Mouse (Mus musculus) cerebellum, postnatal 4 days (tissue): ENCODE data around the gene Cdh4.

ENCODE experiments used
- DNase-seq, 2 experiments: peaks; one replicate each; pipeline ENCODE4 v3.0.0; 2022; ENCODE audit warnings: low spot score in 2 of 2, mixed read lengths in 1 of 2

Cdh4 gene

DNA sequence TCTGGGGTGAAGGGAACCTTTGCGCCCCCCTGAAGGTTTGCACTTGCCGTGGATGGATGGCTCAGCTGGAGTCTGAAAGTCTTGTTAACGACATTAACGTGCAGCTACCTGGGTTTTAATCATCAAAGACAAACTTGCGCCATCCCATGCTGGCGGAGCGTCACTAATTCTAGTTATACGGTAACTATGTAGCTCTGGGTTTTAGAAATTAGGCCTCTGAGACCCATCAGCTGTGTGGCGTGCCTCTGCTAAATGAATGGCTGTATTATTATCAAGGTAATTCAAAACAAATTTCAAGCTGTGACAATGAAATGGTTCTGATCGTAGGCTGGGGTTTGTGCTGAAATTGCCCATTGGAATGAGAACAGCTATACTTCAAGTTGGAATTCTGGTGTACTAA lies 228.5 kb downstream of the Cdh4 start:
- no peak for DNase-seq

DNA sequence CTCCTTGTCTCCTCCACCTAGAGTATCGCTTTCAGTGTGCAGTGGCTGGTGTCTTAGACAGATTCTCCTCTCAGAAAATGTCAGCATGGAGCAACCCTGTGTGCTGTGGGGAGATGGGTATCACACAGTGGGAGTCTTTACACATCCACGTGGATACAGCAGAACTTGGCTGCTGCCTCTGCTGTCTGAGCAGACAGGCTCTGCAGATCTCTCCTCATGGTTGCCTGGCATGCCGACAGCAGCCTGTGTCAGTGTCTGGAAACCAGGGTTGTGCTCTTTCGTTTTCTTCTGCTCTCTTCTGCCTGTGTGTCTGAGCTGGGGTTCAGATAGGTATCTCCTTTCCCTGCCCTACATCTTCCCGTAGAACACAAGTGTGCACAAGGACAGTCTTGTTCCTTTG lies 237.6 kb downstream of the Cdh4 start:
- DNase-seq = peak in 1 of 2 experiments; percentile 35

DNA sequence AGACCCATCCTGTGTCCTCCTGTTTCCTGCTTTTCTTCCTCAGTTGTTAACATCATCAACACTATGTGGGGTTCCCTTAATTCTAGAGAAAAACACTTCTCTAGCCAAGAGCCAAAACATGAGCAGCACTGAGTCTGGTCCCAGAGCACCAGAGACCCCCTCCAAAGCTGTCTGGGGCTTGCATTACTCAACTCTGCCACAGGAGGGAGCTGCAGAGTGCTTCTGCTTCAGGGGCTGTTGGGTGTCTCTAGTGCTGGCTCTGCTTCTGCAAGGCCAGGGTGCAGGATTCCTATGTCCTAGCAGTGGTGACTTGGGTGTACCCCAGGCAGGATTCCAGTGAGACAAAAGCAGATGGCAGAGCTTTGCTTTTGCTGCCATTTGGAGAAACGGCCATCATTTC lies 239.2 kb downstream of the Cdh4 start:
- DNase-seq = peak in 1 of 2 experiments; percentile 53

GRCm38 (mm10) chr2:179687243-179687681 lies 245.0 kb downstream of the Cdh4 start:
- no peak for DNase-seq

DNA sequence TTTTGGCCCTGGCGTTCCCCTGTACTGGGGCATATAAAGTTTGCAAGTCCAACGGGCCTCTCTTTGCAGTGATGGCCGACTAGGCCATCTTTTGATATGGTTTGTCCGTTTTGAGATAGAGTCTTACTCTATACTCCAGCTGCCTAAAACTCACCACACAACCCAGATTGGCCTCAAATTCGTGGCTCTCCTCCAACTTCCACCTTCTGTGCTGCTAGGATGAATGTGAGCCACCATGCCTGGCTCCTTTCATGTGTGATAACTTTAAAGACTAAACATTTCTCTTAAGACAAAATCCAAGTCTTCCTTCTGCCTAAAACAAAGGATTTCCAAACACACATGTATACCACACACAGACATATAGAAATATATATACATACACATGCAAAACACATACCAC lies 246.7 kb downstream of the Cdh4 start:
- no peak for DNase-seq

- no peak for DNase-seq
Observed at GRCm38 (mm10) chr2:179689761-179690160, 247.5 kb downstream of the Cdh4 start.

DNA sequence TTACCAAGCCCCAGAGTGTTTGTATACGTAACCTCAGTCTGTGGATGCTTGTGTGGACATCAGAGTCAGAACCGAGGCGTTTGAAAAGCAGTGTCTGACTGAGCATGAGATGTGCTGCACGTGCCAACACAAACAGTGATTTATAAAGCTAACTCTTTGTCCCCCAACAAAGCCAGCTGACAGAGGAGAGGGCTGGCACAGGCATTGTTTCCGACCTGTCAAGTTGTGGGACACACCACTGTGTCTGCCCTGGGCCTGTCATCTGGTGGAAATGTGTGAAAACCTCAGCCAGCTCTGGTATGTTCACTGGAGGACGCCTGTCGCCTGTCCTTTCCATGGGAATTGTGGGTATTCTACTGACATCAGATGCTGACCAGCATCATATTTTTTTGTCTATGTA lies 248.3 kb downstream of the Cdh4 start:
- no peak for DNase-seq

DNA sequence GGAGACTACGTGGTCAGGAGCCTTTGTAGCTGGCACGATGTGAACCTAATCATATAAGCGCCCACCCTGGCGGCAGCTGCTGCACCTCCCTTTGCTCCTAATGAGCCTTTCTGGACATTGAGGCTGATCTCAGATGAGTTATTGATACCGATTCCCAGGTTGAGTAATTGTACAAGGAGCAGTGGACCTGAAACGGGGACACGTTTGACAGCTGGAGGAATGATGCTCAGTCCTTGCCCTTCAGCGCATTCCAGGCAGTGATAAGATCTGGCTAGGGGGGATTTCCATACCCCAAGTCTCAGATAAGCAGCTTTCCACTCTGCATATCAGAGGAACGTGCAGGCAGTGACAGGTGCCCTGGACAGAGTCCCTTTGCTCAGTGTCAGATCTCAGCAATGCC lies 252.7 kb downstream of the Cdh4 start:
- DNase-seq = no peak

DNA sequence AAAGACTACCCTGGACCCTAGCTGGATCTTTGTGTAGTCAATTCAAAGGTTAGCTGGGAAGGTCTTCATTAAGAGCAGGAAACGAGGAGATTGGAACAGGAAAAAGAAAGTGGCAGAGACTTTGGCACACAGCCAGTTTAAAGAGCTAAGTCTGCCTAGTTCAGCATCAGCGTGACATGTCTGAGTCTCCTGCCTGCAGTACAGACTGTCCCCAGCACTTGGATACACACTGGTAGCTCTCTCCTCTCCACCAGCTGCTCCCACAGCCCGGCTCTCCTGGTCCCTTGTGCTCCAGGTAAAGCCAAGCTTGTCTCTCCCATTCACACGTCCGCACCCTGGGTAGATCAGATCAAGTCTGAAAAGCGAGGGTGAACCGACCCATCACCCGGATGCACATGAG lies 255.4 kb downstream of the Cdh4 start:
- DNase-seq = no peak

DNA sequence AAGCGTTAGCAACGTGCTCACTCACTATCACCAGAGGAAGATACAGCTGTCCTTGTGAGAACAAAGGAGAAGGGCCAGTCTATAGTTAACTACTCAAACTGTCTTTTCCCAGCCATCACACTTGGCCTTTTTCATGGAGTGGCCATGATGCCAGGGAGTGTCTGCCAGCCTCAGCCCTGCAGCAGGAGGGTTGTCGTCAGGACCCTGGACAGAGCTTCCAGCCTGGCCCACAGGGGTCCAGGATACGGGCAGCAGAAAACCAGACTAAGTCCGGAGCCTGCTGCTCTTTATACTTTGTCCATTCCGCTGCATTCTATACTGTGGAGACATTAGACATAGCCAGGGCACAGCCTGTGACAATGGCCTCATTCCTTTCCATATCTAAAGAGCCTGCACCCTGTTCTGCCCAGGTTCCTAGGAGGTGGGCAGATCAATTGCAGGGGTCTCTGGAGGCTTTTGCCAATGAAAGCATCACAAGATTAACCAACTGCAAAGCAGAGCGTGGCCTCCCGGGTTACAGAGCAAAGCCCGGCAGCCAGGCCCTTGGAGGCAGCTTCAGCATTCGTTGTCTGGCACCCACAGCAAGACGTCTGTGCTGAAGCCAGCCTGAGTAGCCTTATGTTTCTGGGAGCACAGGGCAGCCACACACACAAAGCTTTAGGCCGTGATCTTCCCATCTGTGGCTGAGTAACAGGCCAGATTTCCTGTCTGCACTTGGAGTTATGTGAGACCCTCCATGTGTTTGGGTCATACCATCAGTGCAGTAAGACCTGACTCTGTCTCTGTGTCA lies 256.2 kb downstream of the Cdh4 start:
- peak in 1 of 2 experiments; percentile 42 for DNase-seq

- DNase-seq = peak in 1 of 2 experiments; percentile 36
Observed at GRCm38 (mm10) chr2:179705043-179705442, 262.8 kb downstream of the Cdh4 start.

GRCm38 (mm10) chr2:179705461-179705860 lies 263.2 kb downstream of the Cdh4 start:
- no peak for DNase-seq

DNA sequence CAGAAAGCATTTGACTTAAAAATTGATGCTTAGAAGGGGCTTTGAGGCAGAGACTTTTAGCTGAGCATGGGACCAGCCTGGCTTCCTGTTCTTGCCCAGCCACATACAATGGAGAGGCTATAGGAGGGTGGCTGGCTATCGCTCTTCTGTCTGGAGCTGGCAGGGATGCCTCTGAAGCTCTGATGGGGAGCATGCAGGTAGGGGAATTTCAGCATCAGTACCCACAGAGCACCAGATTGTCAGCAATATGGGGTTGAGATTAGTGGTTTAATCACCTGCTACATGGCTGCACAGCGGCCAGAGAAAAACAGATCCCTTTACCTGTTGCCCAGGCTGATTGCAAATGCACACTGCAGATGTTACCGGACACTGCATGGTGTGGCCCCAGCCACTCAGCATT lies 264.4 kb downstream of the Cdh4 start:
- DNase-seq = no peak

DNA sequence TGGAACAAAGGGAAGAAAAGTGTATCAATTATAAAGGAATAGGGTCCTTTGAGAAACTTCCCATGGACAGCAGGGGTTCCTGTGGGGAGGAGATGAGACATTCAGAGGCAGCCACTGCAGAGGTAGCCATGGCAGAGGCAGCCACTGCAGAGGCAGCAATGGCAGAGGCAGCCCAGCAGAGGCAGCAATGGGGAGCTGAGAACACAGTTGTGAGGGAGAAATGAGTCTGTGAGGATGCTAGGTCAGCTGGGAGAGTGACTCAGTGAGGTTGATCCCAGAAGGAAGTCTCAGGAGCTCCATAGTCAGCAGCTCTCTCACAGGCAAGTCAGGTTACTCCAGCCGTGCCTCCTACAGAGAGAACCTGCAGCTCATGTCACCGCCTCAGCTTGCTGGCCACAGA lies 266.9 kb downstream of the Cdh4 start:
- no peak for DNase-seq

DNA sequence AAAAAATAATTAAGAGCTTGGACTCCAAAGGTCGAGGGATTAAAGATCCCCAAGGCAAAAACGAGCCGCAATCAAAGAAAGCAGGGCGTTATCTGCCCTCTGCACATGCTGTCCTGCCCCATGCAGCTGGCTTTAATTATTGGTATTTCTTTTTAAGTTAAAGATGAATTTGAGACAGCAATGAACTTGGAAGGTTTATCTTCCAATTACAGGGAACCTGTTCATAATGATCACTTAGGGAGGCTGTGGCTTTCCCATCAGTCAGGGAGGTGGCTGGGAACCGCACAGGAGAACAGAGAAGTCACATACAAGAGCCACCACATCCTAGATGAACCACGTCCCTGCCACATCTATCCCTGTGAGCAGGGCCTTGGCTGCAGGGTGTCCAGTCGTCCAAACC lies 270.5 kb downstream of the Cdh4 start:
- DNase-seq = no peak

GRCm38 (mm10) chr2:179713326-179713725 lies 271.1 kb downstream of the Cdh4 start:
- DNase-seq = no peak

DNA sequence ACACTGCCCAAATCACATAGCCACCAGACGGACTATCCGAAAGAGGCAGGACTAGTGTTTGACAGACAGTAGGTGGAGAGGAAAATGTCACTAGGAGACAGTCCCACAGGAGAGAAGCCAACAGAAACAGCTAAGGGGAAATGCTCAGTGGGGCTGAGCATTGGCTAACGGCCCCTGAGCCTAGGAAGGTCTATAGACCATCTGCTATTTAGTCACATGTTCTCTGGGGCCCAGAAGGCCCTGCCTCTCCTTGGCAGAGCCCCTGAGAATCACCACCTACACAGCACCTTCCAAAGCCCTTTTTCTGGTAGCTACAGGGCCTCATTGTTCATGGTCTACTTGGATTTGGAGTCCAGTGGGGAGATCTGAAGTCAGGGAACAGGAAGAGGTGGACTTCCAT lies 271.9 kb downstream of the Cdh4 start:
- DNase-seq = no peak

DNA sequence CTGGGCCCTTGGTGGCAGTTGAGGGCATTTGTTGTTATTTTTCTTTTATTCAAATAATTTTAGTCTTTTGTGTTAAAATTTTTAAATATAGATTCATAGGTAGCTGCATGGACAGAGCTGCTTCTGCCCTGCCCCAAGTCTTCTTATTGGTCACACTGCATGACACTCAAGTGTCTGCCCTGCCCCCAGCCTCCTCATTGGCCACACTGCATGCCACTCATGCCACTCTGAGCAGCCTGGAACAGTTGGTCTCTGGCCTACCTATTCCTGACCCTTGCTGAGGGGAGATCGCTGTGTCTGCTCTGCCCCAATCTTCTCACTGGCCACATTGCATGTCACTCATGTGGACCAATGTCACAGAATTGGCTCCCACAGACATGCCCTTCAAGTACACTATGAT lies 273.1 kb downstream of the Cdh4 start:
- DNase-seq = no peak

DNA sequence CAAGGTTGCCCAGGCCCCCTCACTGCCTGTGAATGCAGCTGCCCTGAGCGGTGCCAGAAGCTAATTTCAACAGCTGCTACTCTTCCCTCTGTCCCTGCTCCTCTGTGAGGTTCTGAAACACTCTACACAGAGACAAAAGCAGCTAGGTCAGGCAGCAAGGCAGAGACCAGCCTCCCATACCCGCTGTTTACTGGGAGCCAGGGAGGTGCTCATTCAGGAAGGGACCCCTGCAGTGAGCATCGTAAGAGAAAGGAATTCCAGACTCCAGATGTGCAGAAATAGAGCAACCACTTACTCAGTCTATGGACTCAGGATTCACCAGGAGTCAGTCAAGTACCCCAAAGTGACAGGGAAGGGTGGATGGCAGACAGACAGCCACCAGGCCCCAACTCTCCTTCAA lies 278.1 kb downstream of the Cdh4 start:
- no peak for DNase-seq

- DNase-seq = no peak
Observed at GRCm38 (mm10) chr2:179721534-179722516, 279.6 kb downstream of the Cdh4 start.

- peak in 1 of 2 experiments; percentile 53 for DNase-seq
Observed at GRCm38 (mm10) chr2:179722776-179723386, 280.6 kb downstream of the Cdh4 start.

DNA sequence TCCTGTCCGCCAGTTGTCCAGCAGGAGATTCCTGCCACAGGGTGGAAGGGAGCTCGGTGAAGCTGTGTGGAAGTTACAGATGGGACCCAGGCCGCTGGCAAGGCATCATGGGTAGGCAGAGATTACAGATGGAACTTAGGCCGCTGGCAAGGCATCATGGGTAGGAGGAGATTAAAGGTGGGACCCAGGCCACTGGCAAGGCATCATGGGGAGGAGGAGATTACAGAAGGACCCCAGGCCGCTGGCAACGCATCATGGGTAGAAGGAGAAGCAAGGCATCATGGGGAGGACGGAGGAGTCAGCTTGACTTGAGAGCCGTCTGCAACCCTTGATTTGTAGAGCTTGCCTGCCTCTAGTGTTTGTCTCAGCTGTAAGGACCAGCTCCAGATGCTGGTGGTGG lies 281.2 kb downstream of the Cdh4 start:
- DNase-seq = no peak
